Mouse (Mus musculus): ENCODE results near the gene Pwp2.

GRCm38 (mm10) chr10:78126311-78126710 is 58.6 kb downstream of the Pwp2 start:
- no peak for TF ChIP-seq CTCF (conservative IDR thresholded peaks at IDR 0.05; ENCODE audit: low read length)
- TF ChIP-seq POU5F1 (IDR thresholded peaks at IDR 0.05; ENCODE audit: borderline replicate concordance, low read length) = no peak

Data from E14TG2a.4 (cell line).